Mouse (Mus musculus) adrenal gland, postnatal 25 days (tissue): ENCODE data around the gene Ebna1bp2. TPM values are rescaled to one million over a fixed set of nuclear protein-coding genes. Genes with fewer than 3 reads are reported as not detected.

Experiments used
- DNase-seq: peaks from one replicate; pipeline ENCODE4 v3.0.0; 2021; ENCODE audit warnings: mixed read lengths
- long read RNA-seq: library from polyadenylated mRNA; stranded (forward); transcript quantifications from one replicate; pipeline ENCODE4 v2.0.0, GENCODE M21; 2021
- total RNA-seq: library from RNA; stranded (reverse); gene quantifications from 2 replicates; pipeline ENCODE4 v1.2.3, GENCODE M21; 2021

Gene Ebna1bp2
- 67.7 and 74.7 TPM in 2 replicates for total RNA-seq
- long read RNA-seq, transcript Ebna1bp2-201 (9 exons, 2,960 nt) = major isoform, 46 of 54 reads
- long read RNA-seq, partial matches to known transcripts = 2 of 54 reads
- long read RNA-seq, other reads (novel, unspliced or antisense) = 3 of 54 reads

- peak; percentile 82 for DNase-seq
Measured at GRCm38 (mm10) chr4:118620279-118620966, at the start of gene Ebna1bp2, which contains the start of gene Cfap57. Gene Ebna1bp2, plus strand, starts transcription at chr4:118620799. Gene Cfap57, minus strand, starts transcription at chr4:118620777.

- DNase-seq = no peak
Measured at GRCm38 (mm10) chr4:118571441-118571840, 49.2 kb upstream of the Ebna1bp2 start.

DNA sequence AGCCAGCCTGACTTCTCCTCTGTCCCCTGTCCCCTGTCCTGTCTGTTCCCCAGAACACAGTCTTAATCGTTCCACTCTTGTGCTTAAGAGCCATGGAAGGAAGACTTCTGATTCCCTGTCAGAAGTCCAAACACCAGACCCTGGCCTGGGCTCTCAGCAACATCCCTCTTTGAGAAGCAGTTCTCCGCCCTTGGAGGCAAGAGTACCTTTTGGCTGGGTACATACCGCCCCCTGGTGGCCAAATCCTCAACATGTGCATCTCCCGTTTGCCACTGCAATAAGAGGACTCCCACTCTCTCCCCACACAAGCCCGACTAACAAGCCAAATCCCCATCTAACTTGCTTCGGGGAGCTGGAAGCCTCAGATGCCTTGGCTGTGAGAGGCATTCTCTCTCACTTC, 44.5 kb upstream of the Ebna1bp2 start:
- peak; percentile 83 for DNase-seq

DNA sequence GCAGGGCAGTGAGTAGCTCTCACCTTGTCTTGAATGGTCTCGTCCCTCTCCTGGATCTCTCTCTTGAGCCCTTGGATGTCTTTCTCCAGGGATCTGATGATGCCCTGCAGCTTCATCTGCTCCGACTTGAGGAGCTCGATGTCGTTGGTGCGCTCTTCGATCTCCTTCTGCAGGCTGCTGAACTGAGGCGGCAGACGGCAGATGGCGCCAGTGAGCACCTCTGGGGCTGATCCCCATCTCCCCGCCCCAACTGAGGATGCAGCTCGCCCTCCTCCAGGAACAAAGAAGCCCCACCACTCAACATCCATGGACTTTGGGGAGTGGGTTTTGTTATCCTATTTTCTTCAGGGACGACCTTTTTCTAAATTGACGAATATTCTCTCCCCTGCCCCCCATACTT, 41.3 kb upstream of the Ebna1bp2 start:
- DNase-seq = peak; percentile 44

GRCm38 (mm10) chr4:118581508-118581907, 39.1 kb upstream of the Ebna1bp2 start:
- no peak for DNase-seq

DNA sequence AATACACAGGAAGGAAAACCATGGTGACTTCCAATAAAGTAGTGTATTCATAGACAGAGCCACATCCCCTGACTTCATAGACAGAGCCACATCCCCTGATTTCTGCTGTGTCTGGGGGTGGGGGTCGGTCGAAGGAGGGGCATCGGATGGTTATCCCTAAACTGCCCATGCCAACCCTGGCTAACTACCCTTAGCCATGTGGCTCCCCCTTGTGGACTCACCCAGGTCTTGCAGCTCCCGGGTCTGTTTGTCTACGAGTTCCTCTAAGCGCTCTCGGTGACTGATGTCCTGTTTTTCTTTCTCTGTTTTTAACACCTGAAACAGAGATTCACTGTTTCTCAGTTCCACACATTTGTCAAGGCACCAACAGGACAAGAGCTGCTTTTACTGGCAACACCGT, 38.0 kb upstream of the Ebna1bp2 start:
- no peak for DNase-seq

GRCm38 (mm10) chr4:118589053-118589732, 31.4 kb upstream of the Ebna1bp2 start:
- DNase-seq = no peak

DNA sequence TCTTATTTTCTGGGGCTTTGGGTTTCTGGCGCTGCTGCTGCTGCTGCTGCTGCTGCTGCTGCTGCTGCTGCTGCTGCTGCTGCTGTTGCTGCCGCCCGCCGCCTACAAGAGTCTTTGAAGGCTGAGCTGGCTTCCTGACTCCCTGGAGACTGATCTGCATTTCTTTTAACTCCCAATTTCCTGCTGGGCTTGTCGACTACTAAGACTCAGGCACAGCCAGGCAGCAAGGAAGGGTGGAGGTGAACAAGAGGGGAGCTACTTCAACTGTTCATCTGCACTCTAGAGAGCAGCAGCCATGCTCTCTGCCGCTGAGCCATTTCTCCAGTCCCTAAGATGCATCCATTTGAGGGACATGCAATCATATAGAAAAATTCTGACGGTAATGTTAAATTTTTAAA, 30.9 kb upstream of the Ebna1bp2 start:
- DNase-seq = no peak

- DNase-seq = no peak
Measured at GRCm38 (mm10) chr4:118604065-118604464, 16.5 kb upstream of the Ebna1bp2 start.

GRCm38 (mm10) chr4:118609836-118610235, 10.8 kb upstream of the Ebna1bp2 start:
- no peak for DNase-seq

GRCm38 (mm10) chr4:118612619-118613018, 8.0 kb upstream of the Ebna1bp2 start:
- peak; percentile 62 for DNase-seq

DNA sequence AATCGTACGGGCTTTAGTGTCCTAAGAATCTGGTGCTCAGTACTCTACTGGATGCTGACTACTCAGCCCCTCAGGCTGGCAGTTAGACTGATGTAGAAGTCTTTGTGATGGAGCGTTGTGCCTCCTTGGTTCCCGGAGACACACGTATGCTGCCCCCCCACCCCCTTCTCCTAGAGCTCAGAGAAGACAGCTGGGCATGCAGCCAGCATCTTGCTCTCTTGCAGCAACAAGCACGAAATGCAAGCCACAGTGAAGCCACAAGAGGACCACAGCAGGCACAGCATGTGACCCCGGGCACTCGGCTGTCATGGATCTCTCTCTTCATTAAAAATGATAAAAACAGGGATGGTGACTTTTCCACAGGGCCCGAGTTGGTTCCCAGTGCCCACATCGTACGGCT, 5.2 kb upstream of the Ebna1bp2 start:
- DNase-seq = no peak

- DNase-seq = no peak
Measured at GRCm38 (mm10) chr4:118620967-118621320, 345 bp downstream of the Ebna1bp2 start.

DNA sequence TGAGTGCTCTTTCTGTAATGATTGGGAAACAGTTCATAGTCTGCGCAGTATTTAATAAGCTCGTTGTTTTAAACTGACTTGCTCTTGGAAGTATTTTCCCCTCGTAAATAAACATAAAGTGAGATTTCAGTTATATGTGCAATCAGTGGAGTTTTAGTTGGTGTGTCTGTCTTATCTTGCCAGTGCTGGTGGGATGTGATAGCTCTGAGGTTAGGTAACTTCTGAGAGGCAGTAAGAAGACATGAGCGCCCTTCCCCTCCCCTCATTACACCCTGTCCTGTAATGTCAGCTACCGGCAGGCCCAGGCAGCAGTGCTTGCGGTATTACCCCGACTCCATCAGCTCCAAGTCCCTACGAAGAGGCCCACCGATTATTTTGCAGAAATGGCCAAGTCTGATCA, 1.2 kb downstream of the Ebna1bp2 start:
- DNase-seq = no peak

DNA sequence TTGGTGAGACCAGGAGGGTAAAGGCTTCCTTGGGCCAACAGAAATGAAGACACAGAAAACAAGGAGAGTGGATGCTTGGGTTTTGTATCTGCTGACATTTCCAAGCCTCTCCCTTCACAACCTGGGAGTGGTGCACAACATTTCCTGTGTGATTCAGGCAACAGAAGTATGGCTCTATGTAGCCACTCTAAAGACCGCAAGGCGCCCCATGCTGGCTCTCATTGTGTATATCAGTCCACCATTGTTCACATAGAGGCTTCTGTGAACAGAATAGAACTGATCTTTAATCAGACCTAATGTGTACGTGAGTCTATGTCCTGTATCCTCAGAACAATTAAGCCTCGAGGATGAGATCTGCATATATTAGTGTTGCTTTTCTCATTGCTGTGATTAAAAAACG, 9.7 kb downstream of the Ebna1bp2 start:
- DNase-seq = no peak

DNA sequence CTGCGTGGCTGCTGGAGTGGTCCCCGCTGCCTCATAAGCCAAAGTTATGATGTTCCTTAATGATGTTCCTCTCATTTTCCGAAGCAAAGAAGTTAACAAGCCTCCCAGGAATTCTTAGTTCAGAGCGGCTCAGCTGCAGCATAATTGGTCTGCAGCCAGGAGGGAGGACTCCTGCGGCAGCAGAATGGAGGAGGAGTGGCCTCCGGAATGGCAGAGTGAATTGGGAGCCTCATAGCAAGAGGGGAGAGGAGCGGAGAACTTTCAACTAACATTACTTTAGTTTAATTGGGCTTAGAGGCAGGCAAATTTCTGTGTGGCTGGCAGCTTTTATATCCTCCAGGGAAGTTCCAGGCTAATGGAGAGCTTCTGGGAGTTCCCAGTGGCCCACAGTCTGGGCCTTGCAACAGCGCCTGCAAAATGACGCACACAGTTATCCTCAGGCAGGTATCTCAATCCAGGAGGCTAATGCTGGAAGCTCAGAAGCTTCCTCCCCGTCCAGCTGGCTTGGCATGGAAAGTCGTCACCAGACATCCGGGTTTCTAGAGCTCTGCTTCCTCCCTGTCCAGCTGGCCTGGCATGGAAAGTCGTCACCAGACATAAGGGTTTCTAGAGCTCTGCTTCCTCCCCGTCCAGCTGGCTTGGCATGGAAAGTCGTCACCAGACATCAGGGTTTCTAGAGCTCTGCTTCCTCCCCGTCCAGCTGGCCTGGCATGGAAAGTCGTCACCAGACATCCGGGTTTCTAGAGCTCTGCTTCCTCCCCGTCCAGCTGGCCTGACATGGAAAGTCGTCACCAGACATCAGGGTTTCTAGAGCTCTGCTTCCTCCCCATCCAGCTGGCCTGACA, 22.0 kb downstream of the Ebna1bp2 start:
- DNase-seq = no peak

GRCm38 (mm10) chr4:118645234-118645633, 24.6 kb downstream of the Ebna1bp2 start:
- DNase-seq = peak; percentile 35

DNA sequence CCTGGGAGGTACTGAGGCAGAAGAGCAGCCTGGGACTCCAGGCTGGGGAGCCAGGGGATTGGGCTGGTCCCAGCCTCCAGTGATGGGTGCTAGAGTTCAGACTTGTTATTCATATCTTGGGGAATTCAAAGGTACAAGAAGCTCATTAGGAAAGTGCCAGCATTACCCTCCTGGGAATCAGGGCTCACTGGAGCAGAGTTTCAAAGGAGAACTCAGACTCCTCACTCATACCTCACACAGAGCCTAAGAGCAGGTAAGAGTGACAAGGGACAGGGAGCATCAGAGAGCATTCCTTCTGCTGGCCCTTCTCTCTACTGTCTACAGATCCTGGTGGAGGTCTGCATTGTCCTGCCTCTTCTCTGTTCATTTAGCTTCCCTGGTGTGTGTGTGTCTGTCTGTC, 38.1 kb downstream of the Ebna1bp2 start, which contains the start of gene Olfr62:
TSS of gene Olfr62 (plus strand) at position 301 of the 400 bp plus-strand sequence.
- DNase-seq = no peak
